Mouse (Mus musculus) macrophage (primary cell): Measurements from ENCODE around the gene Hey2. TPM values are rescaled to one million over a fixed set of nuclear protein-coding genes. Genes with fewer than 3 reads are reported as not detected.

ENCODE experiments used
- polyA plus RNA-seq: library from polyadenylated mRNA; stranded (reverse); fragments of 250-400 nt; gene quantifications from 3 replicates; pipeline ENCODE4 v1.2.4, GENCODE M21; 2018; ENCODE audit warnings: inconsistent platforms

The Hey2 gene
- polyA plus RNA-seq, 1 experiment from 2014 or later, result not detected

Other genes with a start within 250 kb of the Hey2 start
- gene Trmt11, start 242.1 kb downstream of the Hey2 start, polyA plus RNA-seq, result 4.8 to 7.8 TPM (median 6.3 TPM) in 3 replicates
- gene Hint3, start 213.2 kb downstream of the Hey2 start, polyA plus RNA-seq, result 5.1 to 20.7 TPM (median 16.6 TPM) in 3 replicates
- 19.1 to 26.7 TPM (median 25.4 TPM) in 3 replicates for gene Ncoa7, start 39.5 kb downstream of the Hey2 start, polyA plus RNA-seq